Mouse (Mus musculus) ES-E14 (cell line): ENCODE measurements around the gene Ercc8.

ENCODE experiments used
- MAFK ChIP-seq: IDR thresholded peaks from 2 replicates; pipeline ENCODE4 v1.6.1; 2014; ENCODE audit warnings: mild to moderate bottlenecking, low read depth, low read length, inconsistent platforms; ENCODE audit not compliant: insufficient read depth
- ZC3H11A ChIP-seq: IDR thresholded peaks from 2 replicates; pipeline ENCODE4 v1.6.1; 2012; ENCODE audit warnings: low read depth, mild to moderate bottlenecking, inconsistent platforms, low read length, borderline replicate concordance
- ZNF384 ChIP-seq: IDR thresholded peaks from 2 replicates; pipeline ENCODE4 v1.6.1; 2012; ENCODE audit warnings: low read depth, low read length, inconsistent platforms

DNA sequence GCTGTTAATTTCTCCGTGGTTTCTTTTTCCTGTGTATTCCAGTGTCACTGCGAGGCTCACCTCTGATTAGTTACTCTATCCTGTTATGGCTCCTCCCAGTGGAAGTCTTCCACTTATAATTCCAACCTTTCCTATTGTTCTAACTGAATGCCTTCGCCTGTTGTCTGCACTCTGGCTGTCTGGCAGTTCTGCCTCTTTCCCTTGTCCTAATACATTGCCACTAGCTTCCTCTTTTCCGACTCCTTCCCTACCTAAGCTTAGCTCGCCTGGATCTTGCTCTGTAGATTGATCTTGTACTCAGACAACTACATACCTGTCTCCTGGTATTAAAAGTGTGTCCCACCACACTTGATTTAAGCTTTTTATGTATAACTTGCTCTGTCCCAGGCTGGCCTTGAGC is 22.3 kb downstream of the Ercc8 start:
- TF ChIP-seq ZC3H11A (no peak), ZNF384 (no peak), MAFK (no peak)
